Mouse (Mus musculus) right cerebral cortex, postnatal 25 days (tissue): ENCODE results near the gene Pdilt.
"Not testable (repeated sequence)": the region's sequence is repeated elsewhere in the genome, so short reads cannot be mapped to it uniquely, and the experiment has no call there.

Source experiments
- DNase-seq: peaks from one replicate; pipeline ENCODE4 v3.0.0; 2022

Gene Pdilt

DNA sequence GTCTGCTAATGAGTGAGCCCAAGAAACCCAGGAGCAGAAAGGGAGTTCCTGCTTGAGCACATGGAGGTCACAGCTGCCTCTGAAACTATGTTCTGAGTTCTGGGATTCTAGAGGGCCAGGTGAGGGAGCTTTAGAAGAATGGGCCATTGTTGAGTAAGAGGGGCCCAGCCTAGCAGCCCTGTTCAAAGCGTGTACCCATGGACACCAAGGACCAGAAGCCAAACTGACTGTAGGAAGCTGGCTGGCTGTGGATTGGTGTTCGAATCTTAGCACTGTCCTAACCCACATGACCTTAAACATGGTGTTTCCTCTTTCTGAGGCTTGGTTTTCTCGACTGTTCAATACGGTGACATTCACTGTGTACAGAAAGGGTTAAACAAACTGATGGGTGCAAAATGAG, at the start of gene Pdilt:
TSS of gene Pdilt (minus strand) at position 101 of the 400 bp plus-strand sequence.
- DNase-seq = no peak

DNA sequence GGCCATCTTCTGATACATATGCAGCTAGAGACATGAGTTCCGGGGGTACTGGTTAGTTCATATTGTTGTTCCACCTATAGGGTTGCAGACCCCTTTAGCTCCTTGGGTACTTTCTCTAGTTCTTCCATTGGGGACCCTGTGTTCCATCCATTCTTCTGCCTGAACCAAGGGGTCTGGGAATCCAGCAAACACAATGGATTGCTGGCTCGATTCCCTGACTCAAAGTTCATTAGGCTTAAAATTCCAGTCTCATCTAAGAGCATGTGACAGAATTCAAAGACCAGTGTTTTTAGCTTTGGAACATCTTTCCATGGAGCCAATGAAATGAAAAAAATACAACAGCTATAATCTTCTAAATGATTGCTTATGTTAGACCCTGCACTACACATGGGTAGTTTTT, 39.2 kb upstream of the Pdilt start:
- DNase-seq = not testable (repeated sequence)

DNA sequence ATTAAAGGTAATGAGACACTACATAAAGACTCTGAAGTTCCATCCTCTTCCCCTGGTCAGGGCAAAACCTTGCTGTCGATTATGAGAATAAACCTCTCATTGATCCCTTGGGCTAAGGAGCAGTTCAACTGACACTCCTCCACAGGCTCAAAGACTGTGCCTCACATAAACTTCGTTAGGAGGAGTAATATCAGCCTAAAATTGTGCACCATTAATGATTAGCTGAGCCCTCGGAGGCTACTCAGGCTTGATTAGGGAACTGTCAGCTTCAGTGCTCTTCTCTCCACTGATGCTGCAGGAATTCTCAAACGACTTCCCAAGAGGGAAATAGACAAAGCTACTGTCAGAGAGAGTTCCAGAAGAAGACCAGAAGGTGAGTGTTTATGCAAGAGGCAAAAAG, 38.2 kb upstream of the Pdilt start:
- DNase-seq = no peak

DNA sequence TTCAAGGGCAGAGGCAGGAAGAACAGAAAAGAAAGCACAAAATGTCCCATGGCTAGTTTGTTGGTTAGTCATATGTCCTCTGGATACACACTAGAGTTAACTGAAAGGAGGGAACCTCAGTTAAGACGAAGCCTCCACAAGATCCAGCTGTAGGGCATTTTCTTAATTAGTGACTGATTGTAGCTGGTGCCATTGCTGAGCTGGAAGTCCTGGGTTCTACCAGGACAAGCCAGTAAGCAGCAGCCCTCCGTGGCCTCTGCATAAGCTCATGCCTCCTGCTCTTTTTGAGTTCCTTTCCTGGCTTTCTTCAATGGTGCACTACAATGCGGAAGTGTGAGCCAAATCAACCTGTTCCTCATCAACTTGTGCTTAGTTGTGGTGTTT, 37.2 kb upstream of the Pdilt start:
- no peak for DNase-seq

DNA sequence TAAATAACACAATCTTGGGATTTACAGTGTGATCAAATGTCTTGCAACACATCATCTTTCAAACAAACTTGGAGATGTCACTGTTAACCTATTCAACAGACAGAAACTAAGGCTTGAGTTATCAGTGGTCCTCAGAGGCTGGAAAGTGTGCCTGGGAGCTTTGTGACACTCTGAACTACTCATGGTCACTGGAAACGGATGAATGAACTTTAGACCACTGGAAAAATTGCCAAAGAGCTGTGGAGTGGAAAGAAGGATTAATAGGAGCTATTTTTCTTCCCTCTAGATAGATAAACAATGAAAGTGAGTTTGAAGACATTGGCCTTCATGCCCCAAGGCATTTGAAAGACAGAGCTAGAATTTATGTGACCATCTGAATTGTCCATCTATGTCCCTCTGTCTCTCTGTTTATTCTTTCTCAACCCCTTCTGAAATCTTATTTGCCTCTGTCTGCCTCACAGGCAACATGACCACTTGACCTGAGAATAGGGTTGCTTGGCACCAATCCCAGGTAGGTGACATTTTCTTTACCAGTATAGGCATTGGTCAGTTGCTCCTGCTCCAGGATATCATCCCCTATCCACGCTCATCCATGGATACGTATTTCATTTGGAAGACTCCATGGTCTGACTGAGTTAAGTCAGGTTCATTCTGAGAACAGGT, 36.6 kb upstream of the Pdilt start:
- no peak for DNase-seq

DNA sequence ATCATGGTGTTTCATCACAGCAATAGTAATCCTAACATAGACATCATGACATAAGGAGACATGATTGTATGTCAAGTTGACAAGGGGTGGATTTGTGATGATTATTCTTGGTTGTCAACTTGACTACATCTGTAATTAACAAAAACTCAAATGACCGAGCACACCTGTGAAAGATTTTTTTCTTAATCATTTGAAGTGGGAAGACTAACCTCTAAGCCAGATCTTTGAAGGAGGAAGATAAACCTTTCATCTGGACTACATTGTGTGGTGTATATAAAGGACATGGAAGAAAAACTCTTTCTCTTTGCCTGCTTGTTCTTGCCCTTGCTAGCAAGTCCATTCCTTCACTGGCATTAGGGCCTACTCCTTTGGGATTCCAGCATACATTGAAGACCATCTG, 30.8 kb upstream of the Pdilt start, which contains the start of gene Acsm2:
TSS of gene Acsm2 (plus strand) at position 301 of the 400 bp plus-strand sequence.
- no peak for DNase-seq

DNA sequence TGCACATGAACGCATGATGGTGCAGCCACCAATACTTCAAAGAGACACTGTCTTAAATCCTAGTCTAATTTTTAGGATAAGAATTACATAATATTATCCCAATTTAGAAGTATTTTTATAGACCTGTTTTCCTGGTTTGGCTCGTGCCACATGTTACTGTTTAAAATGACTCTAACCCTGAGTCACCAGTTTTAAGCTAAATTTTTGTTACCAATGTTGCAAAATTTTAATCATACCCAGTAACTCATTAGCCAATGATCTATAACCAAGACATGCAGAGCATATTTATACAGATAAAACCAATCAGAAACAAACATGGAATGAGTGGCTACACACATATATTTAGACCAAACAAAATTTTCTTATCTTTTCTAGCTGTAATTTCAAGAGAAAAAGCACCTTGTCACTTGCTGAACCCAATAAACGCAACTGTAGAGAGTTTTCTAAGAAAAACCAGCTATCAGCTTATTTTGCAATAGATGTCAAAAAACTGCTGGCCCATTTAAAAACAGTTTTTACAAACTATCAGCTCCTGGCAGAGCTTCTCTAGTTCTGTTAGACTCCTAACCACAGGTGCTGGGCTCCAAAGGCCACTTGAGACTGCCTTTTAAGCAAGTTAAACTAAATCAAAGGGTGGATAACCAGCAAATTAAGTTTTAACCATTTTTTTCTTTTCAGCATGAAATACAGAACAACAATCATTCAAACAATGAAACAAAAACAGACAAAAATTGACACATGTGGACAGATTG, 27.4 kb upstream of the Pdilt start:
- no peak for DNase-seq

DNA sequence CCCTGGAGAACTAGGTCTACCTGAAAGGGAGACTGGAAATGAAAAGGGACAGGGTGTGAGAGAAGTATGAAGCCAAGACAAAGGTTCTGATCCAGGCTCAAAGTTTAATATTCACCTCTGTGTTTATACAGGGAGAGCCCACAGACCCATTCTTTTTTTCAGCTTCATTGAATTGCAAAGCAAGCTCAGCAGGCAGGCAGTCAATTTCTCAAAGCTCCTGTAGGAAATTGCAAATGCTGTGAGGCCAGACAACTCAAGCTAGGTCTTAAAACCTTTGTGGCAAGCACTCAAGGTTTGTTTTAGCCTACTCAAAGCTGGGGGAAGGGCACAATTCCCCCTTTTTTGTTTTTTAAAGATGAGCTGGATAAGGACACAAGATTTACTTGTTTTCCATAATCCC, 22.3 kb upstream of the Pdilt start:
- no peak for DNase-seq

DNA sequence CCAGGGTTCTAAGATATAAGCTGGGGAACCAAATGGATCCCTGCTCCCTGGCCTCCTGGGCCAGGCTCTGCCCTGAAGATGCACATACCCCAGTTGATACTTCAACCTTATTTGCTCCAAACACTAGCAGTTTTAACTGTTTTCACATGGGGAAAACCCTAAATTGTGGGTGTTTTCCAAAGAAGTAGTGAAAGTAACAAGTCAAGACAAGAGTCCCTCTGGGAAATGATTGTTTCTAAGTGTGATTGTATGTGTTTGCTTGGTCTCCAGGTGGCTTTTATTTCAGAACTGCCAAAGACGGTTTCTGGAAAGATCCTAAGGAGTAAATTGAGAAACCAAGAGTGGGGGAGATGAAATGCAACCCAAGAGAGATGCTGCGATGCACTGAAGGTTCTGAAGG, 19.2 kb upstream of the Pdilt start:
- DNase-seq = no peak

DNA sequence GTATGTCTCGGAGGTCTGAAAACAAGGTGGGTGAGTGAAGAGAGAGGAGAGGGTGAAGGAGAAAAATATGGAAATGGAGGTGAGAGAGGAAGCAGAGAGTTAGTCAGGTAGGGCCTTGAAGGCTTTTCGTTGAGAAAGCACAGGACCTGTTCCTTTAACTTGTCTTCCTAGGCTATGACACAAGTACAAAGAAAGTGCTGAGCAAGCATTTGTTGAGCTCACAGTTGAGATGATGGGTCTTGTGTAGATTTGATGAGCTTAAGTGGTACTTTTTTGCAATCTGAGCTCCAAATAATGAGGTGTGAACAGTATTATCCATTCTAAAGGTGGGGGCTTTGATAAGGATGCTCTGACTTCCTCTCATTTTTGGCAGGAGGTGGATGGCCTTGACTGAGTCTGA, 11.1 kb upstream of the Pdilt start:
- DNase-seq = no peak

DNA sequence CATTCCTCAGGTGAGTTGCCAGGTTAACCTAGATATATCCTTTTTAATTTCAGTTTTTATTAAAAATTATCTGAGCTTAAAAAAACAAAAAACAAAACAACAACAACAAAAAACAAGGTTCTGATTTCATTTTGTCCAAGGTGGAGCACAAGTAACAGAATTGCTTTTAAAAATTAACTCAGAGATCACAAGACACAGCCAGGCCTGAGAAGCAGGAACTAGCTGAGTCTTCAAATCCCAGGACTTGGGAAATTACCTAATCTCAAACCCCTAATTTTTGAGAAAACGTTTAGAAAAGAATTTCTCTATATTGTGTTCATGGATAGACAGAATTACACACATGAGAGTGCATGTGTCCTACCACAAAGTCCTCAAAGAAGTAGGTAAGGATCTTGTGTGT, 9.6 kb upstream of the Pdilt start:
- DNase-seq = no peak

DNA sequence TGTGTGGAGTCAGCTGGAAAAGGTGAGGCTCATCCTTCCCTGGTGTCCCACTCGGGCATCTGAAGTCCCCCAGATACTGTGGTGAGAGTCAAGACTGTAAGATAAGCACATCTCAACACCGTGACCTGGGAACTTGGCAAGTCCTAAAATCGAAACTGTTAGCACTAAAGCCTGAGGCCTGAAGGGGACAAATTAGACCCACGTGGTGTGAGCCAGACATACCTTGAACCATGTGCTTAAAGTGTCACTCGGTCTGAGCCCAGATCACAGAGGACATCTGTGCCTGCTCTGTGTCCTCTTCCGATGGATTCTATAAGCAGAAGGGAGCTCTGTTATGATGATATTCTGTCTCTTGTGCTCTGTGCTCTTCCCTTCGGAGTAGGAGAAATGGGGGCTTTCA, 5.3 kb upstream of the Pdilt start:
- DNase-seq = no peak

DNA sequence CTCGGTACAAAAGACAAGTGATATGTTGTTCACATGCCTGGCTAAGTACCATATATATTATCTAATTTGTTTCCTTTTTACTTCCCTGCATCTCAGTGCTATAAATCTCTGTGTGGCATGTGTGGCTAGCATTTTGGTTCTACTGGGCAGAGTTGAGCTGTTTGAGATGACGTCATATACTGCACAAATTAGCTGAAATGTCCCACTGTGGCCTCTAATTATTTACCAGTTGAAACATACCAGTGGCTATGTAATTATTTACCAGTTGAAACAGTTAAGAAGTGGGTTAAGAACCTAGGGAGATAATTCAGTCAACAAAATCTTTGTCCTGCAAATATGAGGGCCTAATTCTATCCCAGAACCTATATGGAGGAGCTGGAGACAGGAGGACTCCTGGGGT, 4.3 kb upstream of the Pdilt start:
- DNase-seq = no peak

DNA sequence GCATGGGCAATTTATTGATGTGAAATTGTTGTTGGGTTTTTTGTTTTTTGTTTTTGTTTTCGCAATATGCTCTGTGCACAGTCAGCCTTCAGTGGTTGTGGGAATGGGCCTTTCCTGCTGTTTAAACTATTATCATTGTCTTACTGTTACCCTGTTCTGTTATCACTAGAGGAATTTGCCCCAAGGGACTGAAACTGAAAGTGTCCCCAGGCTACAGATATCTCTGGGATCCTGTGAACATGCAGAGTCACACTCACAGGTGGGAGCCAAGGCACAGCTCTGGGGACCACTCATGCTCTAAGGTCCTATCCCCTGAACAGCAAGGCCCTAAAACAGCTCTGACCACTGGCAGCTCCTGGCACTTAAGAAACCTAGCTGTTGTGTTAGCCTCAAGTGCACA, 3.8 kb upstream of the Pdilt start:
- DNase-seq = no peak

DNA sequence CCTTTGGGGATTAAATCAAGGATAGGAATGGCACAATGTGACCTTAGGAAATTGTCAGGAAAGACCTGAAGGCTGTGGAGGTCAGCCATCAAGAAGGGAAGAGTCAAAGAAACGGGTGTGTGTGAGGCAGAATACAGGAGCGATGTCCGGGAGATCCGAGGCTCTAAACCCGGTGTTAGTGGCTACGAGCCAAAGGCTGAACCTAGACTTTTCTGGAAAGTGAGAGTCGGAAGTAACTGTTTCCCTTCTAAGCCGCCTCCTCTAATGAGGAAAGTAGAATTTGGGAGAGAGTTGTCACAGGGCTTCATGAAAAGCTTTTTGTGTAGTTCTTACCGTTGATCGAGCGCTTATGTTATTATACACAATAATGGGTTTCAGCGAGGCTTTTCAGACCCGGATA, 3.2 kb upstream of the Pdilt start:
- no peak for DNase-seq

DNA sequence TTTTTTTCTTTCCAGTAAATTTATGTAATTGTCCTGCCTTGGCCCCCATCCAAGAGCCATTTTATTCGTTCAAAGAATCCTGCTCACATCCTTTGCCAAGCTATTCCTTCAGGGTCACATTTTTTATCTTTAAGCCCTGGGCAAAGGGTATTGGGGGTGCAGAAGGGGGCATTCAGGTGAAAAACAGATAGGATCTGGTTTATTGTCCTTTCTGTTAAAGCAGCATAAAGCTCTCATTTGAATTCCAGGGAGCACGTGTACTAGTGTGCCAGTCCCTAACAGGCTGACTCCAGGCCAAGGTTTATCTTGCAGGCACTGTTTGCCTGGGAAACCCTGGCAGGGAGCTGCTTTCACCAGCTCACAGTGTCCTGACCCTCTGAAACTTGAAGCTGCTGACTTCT, 2.6 kb upstream of the Pdilt start:
- no peak for DNase-seq

DNA sequence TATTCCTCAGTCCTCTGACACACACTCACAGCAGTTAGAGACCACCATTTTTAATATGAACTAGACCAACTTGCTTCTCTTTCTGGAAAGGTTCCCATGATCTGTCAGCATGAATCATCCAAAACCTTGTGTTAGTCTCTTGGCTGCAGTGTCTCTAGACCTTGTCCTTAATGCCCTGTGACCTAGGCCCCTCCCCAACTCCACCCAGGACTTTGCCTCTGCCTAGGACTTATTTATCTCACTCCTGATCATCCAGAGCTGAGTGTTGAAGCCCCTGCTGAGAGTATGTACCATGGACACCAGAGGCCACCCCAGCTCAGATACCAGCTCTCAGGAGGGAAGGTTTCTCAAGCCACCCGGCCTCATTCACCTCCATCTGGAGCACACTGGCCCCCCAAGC, 904 bp downstream of the Pdilt start:
- no peak for DNase-seq

DNA sequence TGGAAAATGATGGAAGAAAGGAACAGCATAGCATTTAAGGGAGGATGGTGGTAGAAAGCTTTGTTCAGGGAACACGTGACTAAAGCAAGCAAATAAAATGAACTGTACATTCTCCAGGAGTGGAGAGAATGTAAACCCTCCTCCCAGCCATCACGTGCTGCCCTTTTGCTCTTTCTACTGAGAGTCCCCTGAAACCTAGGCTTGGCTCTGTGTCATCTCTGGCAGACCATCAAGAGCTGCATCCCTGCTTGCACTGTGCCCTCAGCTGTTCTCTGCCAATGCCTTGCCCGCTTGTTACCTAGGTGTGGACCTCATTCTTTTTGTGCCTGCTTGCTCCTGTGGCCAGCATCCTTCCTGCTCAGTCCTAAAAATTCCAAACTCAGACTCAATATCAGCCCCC, 1.5 kb downstream of the Pdilt start:
- DNase-seq = no peak

DNA sequence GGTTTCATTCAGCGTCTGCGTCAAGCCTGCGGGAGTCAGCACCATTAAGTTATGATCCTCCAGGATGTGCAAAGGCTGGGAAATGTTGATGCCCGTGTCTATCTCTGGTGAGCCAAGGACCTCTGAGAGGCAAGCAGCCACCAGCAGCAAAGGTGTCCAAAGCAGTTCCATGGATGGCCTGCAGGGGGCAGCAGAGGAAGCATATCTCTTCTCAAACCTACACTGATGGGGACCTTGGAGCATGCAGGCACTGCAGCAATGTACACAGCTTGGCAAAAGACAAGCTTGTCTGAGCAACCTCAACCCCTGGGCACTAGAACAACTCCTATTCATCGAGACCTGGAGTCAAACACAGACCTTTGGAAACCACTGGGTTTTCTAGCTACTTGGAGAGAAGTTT, 3.6 kb downstream of the Pdilt start:
- peak; percentile 57 for DNase-seq

DNA sequence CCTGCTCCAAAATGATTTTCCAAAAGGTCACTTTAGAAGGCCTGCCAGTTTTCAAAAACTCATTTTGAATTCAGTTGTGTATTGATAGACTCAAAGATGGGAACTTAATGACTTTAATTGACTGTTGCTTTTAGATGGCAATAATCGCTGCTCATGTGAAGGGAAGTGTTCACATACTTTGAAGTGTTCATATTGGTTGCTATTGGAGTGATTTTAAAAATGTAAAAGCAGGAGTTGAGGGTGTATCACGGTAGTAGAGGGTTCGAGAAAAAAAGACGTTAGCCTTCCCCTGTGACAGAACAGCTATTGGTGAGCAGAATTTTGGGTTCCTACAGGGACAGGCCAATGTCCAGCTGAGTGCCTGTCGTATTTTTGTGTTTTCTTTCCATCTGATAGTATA, 4.1 kb downstream of the Pdilt start, which contains the start of gene Acsm5:
TSS of gene Acsm5 (plus strand) at position 301 of the 400 bp plus-strand sequence.
- no peak for DNase-seq

DNA sequence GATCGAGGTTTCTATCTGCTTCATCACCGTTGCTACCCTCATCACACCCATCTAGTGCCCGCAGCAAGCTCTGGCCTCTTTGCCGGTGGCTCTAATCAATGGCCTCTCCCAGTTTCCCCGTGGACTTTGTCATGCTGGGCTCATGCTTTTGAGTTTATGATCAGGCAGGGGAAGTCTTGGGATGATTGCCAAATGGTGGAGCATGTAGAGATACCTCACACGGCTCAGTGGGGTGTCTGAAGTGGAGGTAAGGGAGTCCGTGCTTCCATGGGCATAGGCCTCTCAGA, 7.1 kb downstream of the Pdilt start:
- no peak for DNase-seq

DNA sequence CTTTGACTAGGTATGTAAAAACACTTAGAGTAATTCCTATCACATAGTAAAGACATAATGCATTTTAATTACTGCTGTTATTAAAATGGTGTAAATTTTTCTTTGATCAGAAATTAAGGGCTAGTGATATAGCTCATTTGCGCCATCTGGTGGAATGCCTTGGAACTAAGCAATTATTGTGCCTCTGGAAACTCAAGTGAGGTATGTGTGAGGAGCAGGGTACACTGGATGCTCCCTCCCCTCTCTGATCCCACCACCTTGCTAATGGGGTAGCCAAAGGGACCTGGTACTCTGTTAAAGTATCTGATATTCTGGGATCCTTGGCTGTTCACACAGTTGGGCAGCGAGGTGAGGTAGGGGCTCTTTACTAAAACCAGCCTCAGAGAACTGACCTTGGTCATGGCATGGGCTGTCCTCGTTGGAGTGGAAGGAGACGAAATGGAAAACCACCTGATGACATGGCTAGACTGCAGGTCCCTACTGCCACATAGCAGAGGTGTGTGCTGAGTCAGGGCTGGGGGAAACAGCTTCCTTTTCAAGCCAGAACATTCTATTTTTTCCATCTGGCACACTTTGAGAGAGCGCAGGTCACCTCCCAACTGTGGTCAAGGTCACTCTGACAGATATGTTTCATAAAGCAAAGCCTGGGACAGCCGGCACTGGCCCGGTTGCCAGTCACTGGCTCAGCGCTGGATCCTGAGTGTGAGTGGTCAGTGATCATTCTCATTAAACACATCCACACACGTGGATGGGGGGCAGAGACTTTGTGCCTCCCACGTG, 7.6 kb downstream of the Pdilt start:
- peak; percentile 14 for DNase-seq

DNA sequence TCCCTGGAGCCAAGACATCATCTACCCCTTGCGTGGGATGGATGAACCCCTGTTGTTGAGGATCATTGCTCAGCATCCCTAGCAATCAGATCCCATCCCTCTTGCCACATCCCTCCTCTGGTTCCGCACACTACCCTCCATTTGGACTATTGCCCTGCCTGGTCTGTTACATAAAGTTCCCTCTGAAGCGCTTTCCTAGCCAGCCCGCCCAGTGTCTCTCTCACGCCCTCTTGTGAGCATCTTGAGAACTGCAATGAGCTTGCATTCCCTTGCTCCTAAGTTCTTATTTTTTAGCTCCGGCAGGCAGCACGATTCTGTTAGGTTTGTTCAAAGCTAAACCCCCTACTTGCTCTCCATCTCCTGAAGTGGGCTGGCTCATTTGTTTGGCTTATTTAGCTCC, 10.2 kb downstream of the Pdilt start:
- peak; percentile 44 for DNase-seq

DNA sequence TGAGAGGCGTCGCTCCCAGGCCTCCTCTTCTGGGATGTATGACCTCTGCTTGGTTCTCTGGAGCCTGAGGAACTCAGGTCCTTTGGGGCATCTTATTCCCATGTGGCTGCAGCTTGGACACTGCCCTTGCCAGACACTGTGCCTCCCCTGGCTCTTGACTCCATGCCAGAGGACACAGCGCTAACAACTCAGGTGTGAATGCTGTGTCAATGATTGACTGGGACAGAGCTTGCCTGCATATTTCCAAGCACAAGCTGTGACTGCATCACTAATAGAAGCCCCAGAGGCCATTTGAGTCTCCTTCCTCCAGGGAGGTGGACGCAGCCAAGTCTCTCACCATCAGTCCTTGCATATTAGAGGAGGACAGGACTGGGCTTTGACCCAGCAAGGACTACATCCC, 12.1 kb downstream of the Pdilt start:
- DNase-seq = no peak
